Mouse (Mus musculus) A20 (cell line): Measurements from ENCODE around the gene Atr.
A peak's percentile ranks its signal among the peaks of the same experiment; 100 is the strongest.
"Not testable (repeated sequence)": the region's sequence is repeated elsewhere in the genome, so short reads cannot be mapped to it uniquely, and the experiment has no call there.

ENCODE experiments used
- DNase-seq: peaks from one replicate; pipeline ENCODE4 v3.0.0-alpha.2; 2011; ENCODE audit warnings: low read depth, low spot score

Atr gene

DNA sequence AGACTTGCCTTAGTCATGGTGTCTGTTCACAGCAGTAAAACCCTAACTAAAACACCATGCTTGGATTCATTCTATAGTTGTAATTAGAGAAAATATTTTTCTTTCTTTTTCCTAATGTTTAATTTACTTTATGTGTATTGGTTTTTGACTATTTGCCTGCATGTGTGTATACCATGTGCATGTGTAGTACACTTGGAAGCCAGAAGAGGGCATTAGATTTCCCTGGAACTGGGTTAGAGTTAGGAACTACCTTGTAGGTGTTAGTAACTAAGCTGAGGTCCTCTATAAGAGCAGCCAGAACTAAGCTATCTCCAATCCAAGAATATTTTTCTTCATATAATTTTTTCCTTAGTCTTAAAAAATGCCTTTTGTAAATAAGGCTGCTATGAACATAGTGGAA lies 75.5 kb downstream of the Atr start:
- peak; percentile 18 for DNase-seq

DNA sequence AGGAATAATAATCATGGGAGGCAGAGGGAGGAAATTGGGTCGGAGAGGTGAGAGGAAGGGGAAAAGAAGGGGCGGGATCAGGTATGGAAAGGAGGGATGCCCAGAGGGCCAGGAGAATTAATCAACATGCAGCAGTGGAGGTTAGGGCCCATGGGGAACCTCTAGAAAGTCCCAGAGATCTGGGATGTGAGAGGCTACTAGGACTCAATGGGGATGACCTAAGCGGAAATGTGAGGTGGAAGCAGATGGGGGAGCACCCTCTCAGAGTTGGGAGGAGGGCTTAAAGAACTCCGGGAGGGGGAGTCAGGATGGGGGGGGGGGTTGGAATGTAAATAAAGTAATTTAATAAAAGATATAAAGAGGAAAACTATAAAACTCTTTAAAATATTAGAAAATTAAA lies 96.3 kb downstream of the Atr start:
- DNase-seq: no peak

DNA sequence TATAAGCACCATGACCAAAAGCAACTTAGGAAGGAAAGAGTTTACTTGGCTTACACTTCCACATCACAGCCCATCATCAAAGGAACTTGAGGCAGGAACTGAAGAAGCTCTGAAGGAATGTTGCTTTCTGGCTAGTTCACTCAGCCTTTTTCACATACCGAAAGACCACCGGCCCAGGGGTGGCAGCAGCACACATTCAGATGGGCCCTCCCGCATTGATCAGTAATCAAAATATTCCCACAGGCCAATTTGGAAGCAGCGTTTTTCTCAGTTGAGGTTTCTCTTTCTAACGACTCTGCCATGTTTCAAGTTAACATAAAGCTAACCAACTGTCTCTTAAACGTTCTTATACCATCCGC lies 96.8 kb downstream of the Atr start:
- DNase-seq: no peak

DNA sequence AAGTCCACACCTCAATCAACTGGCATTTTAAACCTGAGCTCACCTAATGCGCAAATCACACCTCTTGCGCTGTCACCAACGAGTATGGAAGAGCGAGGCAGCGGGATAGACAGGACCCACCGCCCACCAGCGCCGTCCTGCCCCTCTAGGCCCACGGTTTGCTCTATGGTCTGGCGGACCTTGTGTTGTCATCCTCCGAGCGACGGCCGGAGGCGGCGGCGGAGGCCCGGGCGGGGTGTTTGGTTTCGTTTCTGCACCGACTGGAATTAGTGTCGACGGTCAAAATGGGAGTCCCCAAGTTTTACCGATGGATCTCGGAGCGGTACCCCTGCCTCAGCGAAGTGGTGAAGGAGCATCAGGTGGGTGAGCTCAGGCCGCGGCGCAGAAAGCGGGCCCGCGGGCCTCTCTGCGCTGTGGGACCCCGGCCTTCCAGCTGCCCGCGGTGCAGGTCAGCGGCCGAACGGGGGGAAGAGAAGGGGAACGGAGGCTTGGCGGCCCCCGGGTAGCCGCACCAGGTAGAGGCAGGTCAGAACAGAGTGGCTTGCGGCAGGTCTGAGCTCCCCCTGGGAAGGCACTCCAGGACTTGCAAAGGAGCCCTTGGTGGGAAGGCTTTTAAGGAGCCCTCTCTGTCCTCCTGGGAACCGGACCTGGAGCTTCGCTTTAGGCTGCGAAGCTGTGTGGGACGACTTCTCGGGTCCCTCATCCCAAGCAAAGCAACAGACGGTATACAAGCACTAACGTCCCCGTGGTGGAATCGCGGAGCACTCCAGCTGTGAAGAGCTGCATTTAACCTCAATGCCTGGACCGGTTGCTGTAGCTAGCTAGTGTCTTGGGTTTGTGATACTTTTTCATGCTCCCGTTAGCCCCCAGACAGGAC lies 97.4 kb downstream of the Atr start, which contains the start of gene Xrn1:
Gene Xrn1, plus strand, starts transcription at position 176 of the 877 bp plus-strand sequence.
- DNase-seq: peak; percentile 95

DNA sequence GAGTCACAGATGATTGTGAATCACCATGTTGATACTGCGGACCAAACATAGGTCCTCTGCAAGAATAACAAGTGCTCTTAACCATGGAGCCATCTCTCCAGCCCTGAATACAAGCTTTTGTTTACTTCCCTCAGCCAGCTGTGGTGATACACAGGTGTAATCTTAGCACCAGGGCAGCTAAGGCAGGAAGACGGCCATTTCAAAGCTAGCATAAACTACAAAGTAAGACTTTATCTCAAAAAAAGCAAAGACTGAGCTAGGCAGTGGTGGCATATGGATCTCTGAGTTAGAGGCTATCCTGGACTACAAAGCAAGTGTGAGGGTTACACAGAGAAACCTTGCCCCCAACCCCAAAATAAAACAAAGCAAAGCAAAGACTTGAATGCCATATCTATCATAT lies 100.2 kb downstream of the Atr start:
- no peak for DNase-seq

DNA sequence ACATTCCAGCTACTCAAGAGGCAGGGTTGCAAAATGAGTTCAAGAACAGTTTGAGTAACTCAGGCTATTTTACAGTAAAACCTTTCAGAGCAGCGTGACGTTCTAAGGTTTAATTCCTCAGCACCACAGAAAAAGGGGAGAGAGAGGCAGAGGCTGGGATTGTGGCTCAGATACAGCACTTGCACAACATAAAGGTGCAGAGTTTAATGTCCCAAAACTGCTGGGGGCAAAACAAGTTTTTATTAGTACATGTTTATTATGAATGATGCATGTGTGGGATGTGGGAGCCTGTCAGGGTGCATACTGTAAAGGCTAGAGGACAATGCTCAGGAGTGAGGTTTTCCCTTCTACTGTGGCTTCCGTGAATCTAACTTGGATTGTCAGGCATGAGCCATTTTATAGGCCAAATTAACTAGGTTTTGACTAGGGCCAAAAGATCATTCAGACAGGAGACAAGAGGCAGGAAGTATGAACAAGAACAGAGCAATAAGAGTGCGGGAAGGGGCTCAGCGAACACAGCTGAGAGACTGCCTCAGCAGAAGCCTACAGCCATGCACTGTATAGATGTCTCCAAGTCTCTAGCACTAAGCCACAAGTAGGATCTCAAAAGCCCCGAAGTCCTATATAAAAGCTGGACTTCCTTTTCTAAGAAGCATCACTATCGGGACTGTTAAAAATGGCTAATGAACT lies 100.8 kb downstream of the Atr start:
- no peak for DNase-seq

DNA sequence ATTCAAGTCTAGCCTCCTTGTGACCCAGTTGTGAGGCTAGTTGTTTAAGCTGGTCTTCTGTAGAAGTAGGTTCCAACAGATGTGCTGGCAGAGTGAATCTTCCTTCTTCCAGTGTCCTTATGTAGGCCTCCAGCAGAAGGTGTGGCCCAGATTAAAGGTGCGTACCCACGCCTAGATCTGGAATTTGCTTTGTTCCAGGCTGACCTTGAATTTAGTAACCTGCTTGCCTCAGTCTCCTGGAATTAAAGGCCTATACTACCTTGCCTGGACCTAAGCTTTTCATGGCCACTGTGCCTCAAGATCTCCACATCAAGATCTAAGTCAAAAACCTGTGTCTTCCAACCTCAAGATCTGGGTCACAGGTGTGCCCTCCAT lies 101.3 kb downstream of the Atr start:
- DNase-seq: not testable (repeated sequence)

DNA sequence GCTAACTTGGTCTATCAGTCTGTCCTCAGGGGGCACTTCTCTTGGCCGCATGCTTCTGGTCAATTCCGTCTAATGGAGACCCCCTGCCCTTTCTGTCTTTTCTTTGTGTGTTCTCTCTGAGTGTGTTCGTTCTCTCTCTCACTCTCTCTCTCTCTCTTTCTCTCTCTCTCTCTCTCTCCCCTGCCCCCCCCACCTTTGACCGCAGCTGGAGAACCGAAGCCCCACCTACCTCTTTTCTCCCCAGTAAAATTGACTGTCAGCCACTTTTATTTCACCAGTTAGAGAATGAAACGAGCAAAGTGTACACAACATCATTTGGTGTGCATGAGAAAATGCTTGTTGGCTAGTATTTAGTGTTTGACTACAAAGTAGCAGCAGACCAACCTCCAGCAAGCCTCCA lies 101.8 kb downstream of the Atr start:
- no peak for DNase-seq

DNA sequence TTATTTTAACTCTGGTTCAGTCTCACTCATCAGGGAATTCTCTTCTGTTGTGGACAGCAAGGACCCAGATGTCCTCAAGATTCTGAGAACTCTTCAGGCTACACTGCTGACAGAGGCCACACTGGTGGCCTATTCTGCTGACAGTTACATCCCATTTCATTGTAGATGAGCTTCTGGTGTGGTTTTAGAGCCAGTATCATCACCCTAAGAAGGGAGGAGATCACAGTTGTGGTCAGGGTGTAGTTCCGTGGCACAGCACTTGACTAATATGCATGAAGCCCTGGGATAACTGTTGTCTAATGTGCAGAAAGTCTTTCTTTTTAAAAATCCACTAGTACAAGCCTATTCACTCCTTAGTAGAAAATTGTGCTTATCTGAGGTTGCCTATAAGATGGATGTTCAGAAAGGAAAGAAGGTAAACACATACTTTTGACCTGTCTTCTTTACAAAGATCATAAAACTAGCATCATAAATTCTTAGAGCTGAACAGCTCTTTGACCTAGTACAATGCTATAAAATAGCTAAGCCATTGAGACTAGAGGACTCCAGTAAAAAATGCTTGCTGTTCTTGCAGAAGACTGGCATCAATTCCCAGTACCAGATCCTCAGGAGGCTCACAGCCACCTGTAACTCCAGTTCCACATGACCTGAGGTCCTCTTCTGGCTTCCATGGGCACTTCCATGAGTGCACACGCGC lies 102.5 kb downstream of the Atr start:
- no peak for DNase-seq

DNA sequence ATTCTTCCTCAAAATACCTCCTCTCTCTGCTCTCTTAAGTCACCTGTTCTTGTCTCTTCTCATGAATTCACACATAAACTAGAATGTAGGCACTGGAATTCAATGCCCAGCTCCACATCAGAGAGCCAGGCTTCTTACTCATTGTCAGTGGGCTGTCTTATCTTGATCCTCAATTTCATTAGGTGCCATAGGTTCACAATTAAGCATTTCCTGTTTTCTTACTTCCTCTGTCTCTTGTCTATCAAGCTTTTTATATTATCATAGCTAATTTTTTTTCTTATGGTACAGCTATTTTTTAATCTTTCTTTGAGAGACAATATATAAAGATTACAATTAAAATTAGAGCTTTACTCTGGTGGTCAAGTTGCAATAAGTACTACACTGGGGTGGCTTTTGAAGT lies 103.7 kb downstream of the Atr start:
- no peak for DNase-seq

DNA sequence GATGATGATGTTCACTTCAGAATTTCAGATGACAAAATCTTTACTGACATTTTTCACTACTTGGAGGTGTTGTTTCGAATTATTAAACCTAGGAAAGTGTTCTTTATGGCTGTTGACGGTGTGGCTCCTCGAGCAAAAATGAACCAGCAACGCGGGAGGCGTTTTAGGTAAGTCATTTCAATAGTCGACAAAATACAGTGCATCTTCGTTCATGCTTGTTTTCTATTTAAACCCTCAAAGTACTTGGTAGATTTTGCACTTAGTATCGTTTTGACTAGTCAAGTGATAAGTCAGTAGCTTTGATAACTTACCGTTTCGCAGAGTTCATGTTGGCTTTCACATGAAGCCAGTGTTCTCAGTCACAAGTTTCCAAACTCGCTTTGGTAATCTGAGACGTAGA lies 106.6 kb downstream of the Atr start:
- DNase-seq: no peak

DNA sequence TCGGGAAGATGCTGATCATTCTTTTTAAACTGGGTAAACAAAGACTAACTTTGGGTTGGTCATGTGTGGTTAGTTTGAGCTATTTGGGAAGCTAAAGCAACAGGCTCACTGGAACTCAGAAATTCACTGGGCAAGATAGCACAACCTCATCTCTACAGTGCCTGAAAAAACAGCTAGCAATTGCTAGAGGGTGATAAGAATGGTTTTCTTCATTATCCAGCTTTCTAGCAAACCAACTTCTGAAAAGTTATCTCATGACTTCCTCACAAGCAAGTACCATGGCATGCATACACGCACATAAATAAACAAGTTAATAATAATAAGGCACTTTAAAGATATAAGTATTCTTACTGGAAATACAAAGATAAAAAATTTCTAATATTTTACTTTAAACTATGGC lies 120.9 kb downstream of the Atr start:
- no peak for DNase-seq

DNA sequence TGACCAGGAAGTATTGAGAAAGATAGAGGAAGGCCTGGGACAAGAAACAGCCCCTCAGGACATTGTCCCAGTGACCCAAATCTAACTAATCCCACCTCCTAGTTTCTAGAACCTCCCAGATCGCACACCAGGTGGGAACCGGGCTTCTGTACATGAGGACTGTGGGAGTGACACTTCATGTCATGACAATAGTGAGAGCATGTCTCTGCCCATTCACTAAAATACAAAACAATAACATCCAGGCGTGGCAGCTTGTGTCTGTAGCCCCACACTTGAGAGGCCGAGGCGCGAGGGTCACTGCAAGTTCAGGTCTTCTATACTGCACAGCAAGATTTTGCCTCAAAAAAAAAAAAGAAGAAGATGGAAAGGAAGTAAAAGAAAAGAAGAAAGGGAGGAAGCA lies 122.5 kb downstream of the Atr start:
- no peak for DNase-seq

DNA sequence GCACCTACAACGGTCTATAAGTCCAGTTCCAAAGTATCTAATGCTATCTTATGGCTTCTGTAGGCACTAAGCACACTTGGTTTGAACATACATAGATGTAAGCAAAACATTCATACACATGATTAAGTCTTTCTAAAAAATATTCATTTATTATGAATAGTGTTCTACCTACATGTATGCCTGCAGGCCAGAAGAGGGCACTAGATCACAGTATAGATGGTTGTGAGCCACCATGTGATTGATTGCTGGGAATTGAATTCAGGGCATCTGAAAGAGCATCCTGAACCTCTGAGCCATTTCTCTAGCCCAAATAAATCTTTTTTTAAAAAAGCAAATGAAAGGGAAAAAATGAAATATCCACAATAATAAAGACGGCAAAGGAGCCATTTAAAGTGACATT lies 134.9 kb downstream of the Atr start:
- DNase-seq: peak; percentile 44
